Mouse (Mus musculus) testis, adult 2 months (tissue): ENCODE measurements around the gene Gpr3.

Experiments
- CTCF ChIP-seq: fragments of 200-500 bp; IDR thresholded peaks from 2 replicates; pipeline ENCODE4 v1.5.1; 2012; ENCODE audit warnings: low read depth, mild to moderate bottlenecking, inconsistent platforms, low read length, moderate library complexity; ENCODE audit not compliant: control insufficient read depth, insufficient read depth, insufficient replicate concordance
- POLR2A ChIP-seq: fragments of 200-500 bp; IDR thresholded peaks from 2 replicates; pipeline ENCODE4 v1.6.1; 2012; ENCODE audit warnings: low read depth, mild to moderate bottlenecking, inconsistent platforms, low read length, moderate library complexity; ENCODE audit not compliant: control insufficient read depth

DNA sequence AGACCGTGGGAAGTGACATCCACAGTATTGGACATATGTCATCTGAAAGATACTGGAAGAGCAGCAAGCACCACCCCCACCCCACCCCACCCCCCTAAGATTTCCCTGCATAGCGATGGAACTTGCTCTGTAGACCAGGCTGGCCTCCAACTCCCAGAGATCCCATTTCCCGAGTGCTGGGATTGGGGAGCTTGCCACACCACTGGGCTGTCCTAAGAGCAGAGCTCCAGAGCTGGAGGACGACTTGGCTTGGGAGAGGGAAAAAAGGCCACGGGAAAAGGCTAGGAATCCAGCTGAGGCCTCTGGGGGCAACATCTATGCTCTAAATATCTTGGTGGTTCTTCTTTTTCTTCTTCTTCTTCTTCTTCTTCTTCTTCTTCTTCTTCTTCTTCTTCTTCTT, 22.4 kb upstream of the Gpr3 start:
- no peak for TF ChIP-seq CTCF
- no peak for TF ChIP-seq POLR2A
